In genomic region chr13:20257562-20258525, GRCm38 (mm10) we compare ENCODE assay signal across 18 mouse cellular contexts.
DNase-seq lines count a peak whose midpoint lies in the region; ATAC-seq and TF ChIP-seq lines count a peak whose summit lies in the region.
"Had no signal": no experiment of that assay in that cellular context is flagged by ENCODE, and none has a peak within 500 bp of the region (broad histone marks: within the 10 kb centered on the region; RNA-seq: fewer than 3 reads in every experiment).

No protein-coding gene starts in this region.

- no peak overlapping the region for H3K4me3 ChIP-seq in forebrain, postnatal 0 days (ENCODE audit: low read depth, low read length)
- no peak overlapping the region for H3K4me3 ChIP-seq in forebrain, embryonic 12.5 days (replicated peaks)
- H3K4me3 ChIP-seq in heart, postnatal 0 days (ENCODE audit: low read depth, low read length): no peak overlapping the region
- H3K4me3 ChIP-seq in midbrain, embryonic 11.5 days (ENCODE audit: low read depth, low read length): no peak overlapping the region
- no peak overlapping the region for H3K4me3 ChIP-seq in midbrain, embryonic 14.5 days (replicated peaks; ENCODE audit: low read depth, low read length)
- no peak overlapping the region for H3K4me3 ChIP-seq in midbrain, embryonic 15.5 days
- H3K4me3 ChIP-seq: embryonic facial prominence, embryonic 12.5 days; neural tube, embryonic 12.5 days had no signal

- H3K36me3 ChIP-seq in forebrain, postnatal 0 days (ENCODE audit: insufficient read depth): no peaks in the 10 kb centered on the region
- no peaks in the 10 kb centered on the region for H3K36me3 ChIP-seq in forebrain, embryonic 12.5 days (replicated peaks)
- no peaks in the 10 kb centered on the region for H3K36me3 ChIP-seq in heart, postnatal 0 days (replicated peaks; ENCODE audit: control insufficient read depth, insufficient read depth, low read length)
- no peaks in the 10 kb centered on the region for H3K36me3 ChIP-seq in midbrain, embryonic 11.5 days (ENCODE audit: control insufficient read depth, insufficient read depth, low read length)
- no peaks in the 10 kb centered on the region for H3K36me3 ChIP-seq in midbrain, embryonic 14.5 days (ENCODE audit: control insufficient read depth, insufficient read depth, low read length)
- H3K36me3 ChIP-seq in midbrain, embryonic 15.5 days (replicated peaks): no peaks in the 10 kb centered on the region
- H3K36me3 ChIP-seq: embryonic facial prominence, embryonic 12.5 days; neural tube, embryonic 12.5 days had no signal

- 0 out of 2 replicates have a peak, but pooled peaks have one; percentile 25 for TF ChIP-seq EP300 in heart, postnatal 0 days (IDR thresholded peaks at IDR 0.05; ENCODE audit: low read depth)

- H3K27ac ChIP-seq in forebrain, postnatal 0 days (ENCODE audit: low read depth, low read length): no peak overlapping the region
- H3K27ac ChIP-seq in forebrain, embryonic 12.5 days: no peak overlapping the region
- H3K27ac ChIP-seq in heart, postnatal 0 days (ENCODE audit: low read depth): peak overlapping the region; percentile 61; the same call in 1 of the 2 replicates
- no peak overlapping the region for H3K27ac ChIP-seq in midbrain, embryonic 11.5 days (ENCODE audit: low read depth, low read length)
- no peak overlapping the region for H3K27ac ChIP-seq in midbrain, embryonic 14.5 days (replicated peaks; ENCODE audit: low read depth, low read length)
- no peak overlapping the region for H3K27ac ChIP-seq in midbrain, embryonic 15.5 days
- H3K27ac ChIP-seq: embryonic facial prominence, embryonic 12.5 days; hindbrain, embryonic 14.5 days; neural tube, embryonic 12.5 days had no signal

- intact Hi-C loops in heart, postnatal 10 days (cut with DNase I): no loop called here

- no peaks in the 10 kb centered on the region for H3K27me3 ChIP-seq in forebrain, postnatal 0 days (ENCODE audit: insufficient read depth, low read length)
- no peaks in the 10 kb centered on the region for H3K27me3 ChIP-seq in forebrain, embryonic 12.5 days
- no peaks in the 10 kb centered on the region for H3K27me3 ChIP-seq in heart, postnatal 0 days (ENCODE audit: control insufficient read depth, insufficient read depth, low read length)
- H3K27me3 ChIP-seq in midbrain, embryonic 11.5 days (ENCODE audit: control insufficient read depth, insufficient read depth, low read length): no peaks in the 10 kb centered on the region
- H3K27me3 ChIP-seq in midbrain, embryonic 14.5 days (ENCODE audit: control insufficient read depth, insufficient read depth, low read length): no peaks in the 10 kb centered on the region
- no peaks in the 10 kb centered on the region for H3K27me3 ChIP-seq in midbrain, embryonic 15.5 days (replicated peaks)
- H3K27me3 ChIP-seq: embryonic facial prominence, embryonic 12.5 days; neural tube, embryonic 12.5 days had no signal

- peak; percentile 66 for ATAC-seq in forebrain, postnatal 0 days
- ATAC-seq in forebrain, embryonic 12.5 days (ENCODE audit: low FRiP score): no peak
- ATAC-seq in heart, postnatal 0 days (ENCODE audit: insufficient read depth, low read depth): peak; percentile 70
- no peak for ATAC-seq in midbrain, embryonic 11.5 days (ENCODE audit: low FRiP score)
- ATAC-seq in midbrain, embryonic 14.5 days (ENCODE audit: low FRiP score, low TSS enrichment): no peak
- ATAC-seq in midbrain, embryonic 15.5 days (replicated peaks): peak; percentile 56
- ATAC-seq: activated CD4-positive, CD25-positive, alpha-beta regulatory T cell, adult 4 months had no signal

- WGBS in forebrain, postnatal 0 days: 84% methylated on average over 8 of the region's 8 CpGs
- 86% methylated on average over 8 of the region's 8 CpGs for WGBS in forebrain, embryonic 12.5 days
- WGBS in heart, postnatal 0 days: 83% methylated on average over 8 of the region's 8 CpGs
- 92% methylated on average over 8 of the region's 8 CpGs for WGBS in midbrain, embryonic 11.5 days
- WGBS in midbrain, embryonic 14.5 days: 79% methylated on average over 8 of the region's 8 CpGs
- 78% methylated on average over 8 of the region's 8 CpGs for WGBS in midbrain, embryonic 15.5 days

- no peaks in the 10 kb centered on the region for H3K9me3 ChIP-seq in forebrain, postnatal 0 days (ENCODE audit: low read length)
- H3K9me3 ChIP-seq in forebrain, embryonic 12.5 days: no peaks in the 10 kb centered on the region
- no peaks in the 10 kb centered on the region for H3K9me3 ChIP-seq in heart, postnatal 0 days (replicated peaks; ENCODE audit: control insufficient read depth, low read length)
- H3K9me3 ChIP-seq in midbrain, embryonic 11.5 days (ENCODE audit: control insufficient read depth, low read length): no peaks in the 10 kb centered on the region
- no peaks in the 10 kb centered on the region for H3K9me3 ChIP-seq in midbrain, embryonic 14.5 days (ENCODE audit: control insufficient read depth, low read length)
- H3K9me3 ChIP-seq in midbrain, embryonic 15.5 days: no peaks in the 10 kb centered on the region
- H3K9me3 ChIP-seq: embryonic facial prominence, embryonic 12.5 days; neural tube, embryonic 12.5 days had no signal

- no peak overlapping the region for H3K9ac ChIP-seq in forebrain, postnatal 0 days
- no peak overlapping the region for H3K9ac ChIP-seq in forebrain, embryonic 12.5 days
- H3K9ac ChIP-seq in heart, postnatal 0 days (replicated peaks; ENCODE audit: low read depth, low read length): no peak overlapping the region
- no peak overlapping the region for H3K9ac ChIP-seq in midbrain, embryonic 11.5 days (ENCODE audit: low read length)
- H3K9ac ChIP-seq in midbrain, embryonic 14.5 days (replicated peaks; ENCODE audit: low read length): no peak overlapping the region
- H3K9ac ChIP-seq in midbrain, embryonic 15.5 days: no peak overlapping the region
- H3K9ac ChIP-seq: embryonic facial prominence, embryonic 12.5 days; hindbrain, embryonic 14.5 days; neural tube, embryonic 12.5 days had no signal

- no peak for TF ChIP-seq CTCF in forebrain, postnatal 0 days (IDR thresholded peaks at IDR 0.05; ENCODE audit: low read depth)
- no peak for TF ChIP-seq CTCF in heart, postnatal 0 days (IDR thresholded peaks at IDR 0.05; ENCODE audit: low read depth)

- H3K4me1 ChIP-seq in forebrain, postnatal 0 days (ENCODE audit: insufficient read depth): no peaks in the 10 kb centered on the region
- no peaks in the 10 kb centered on the region for H3K4me1 ChIP-seq in forebrain, embryonic 12.5 days
- no peaks in the 10 kb centered on the region; the same call in 1 of the 2 replicates for H3K4me1 ChIP-seq in heart, postnatal 0 days (ENCODE audit: control insufficient read depth, insufficient read depth)
- no peaks in the 10 kb centered on the region for H3K4me1 ChIP-seq in midbrain, embryonic 11.5 days (ENCODE audit: control insufficient read depth, insufficient read depth, low read length)
- H3K4me1 ChIP-seq in midbrain, embryonic 14.5 days (ENCODE audit: control insufficient read depth, insufficient read depth, low read length): peaks cover 5% of the 10 kb centered on the region; the same call in 1 of the 2 replicates
- peaks cover 2% of the 10 kb centered on the region; the same call in 1 of the 2 replicates for H3K4me1 ChIP-seq in midbrain, embryonic 15.5 days
- H3K4me1 ChIP-seq: embryonic facial prominence, embryonic 12.5 days; neural tube, embryonic 12.5 days had no signal

- DNase-seq in forebrain, postnatal 0 days: no peak
- peak; percentile 45 for DNase-seq in heart, postnatal 0 days (ENCODE audit: low spot score)
- DNase-seq in heart, postnatal 10 days: no peak
- DNase-seq in midbrain, embryonic 11.5 days (ENCODE audit: low spot score, missing footprints): peak; percentile 21
- DNase-seq in midbrain, embryonic 14.5 days: no peak
- DNase-seq in spleen, adult 18-20 months: no peak
- DNase-seq: cerebellum, postnatal 36 days; gastrocnemius, postnatal 36 days; kidney, postnatal 10 days; layer of hippocampus, adult 9-11 months; right cerebral cortex, postnatal 14 days; thymus, postnatal 4 days had no signal

- no peak overlapping the region for H3K4me2 ChIP-seq in forebrain, postnatal 0 days (ENCODE audit: low read depth)
- H3K4me2 ChIP-seq in forebrain, embryonic 12.5 days: no peak overlapping the region
- H3K4me2 ChIP-seq in heart, postnatal 0 days (ENCODE audit: low read depth, low read length): no peak overlapping the region
- no peak overlapping the region for H3K4me2 ChIP-seq in midbrain, embryonic 11.5 days
- no peak overlapping the region for H3K4me2 ChIP-seq in midbrain, embryonic 14.5 days (ENCODE audit: low read length)
- no peak overlapping the region for H3K4me2 ChIP-seq in midbrain, embryonic 15.5 days
- H3K4me2 ChIP-seq: embryonic facial prominence, embryonic 12.5 days; hindbrain, embryonic 14.5 days; neural tube, embryonic 12.5 days had no signal

Comparison
In these comparisons a context has a peak if more than half of its experiments do, and no peak if none do; other contexts are left out.
1. ATAC-seq: peak in forebrain, postnatal 0 days (single experiment), heart, postnatal 0 days (single experiment) and midbrain, embryonic 15.5 days (single experiment); none in forebrain, embryonic 12.5 days (single experiment), midbrain, embryonic 11.5 days (single experiment) and midbrain, embryonic 14.5 days (single experiment).
2. DNase-seq: peak in heart, postnatal 0 days (single experiment) and midbrain, embryonic 11.5 days (single experiment); none in forebrain, postnatal 0 days (single experiment), heart, postnatal 10 days (0 of 2), midbrain, embryonic 14.5 days (single experiment) and spleen, adult 18-20 months (0 of 2).